Mouse (Mus musculus) brown adipose tissue, adult 24 weeks (tissue): ENCODE measurements around the gene Hist1h3h. TPM values are rescaled to one million over a fixed set of nuclear protein-coding genes. Genes with fewer than 3 reads are reported as not detected.
"Not testable (repeated sequence)": the region's sequence is repeated elsewhere in the genome, so short reads cannot be mapped to it uniquely, and the experiment has no call there.

Experiments
- H3K27ac ChIP-seq: fragments of 200-500 bp; replicated peaks from 2 replicates; pipeline ENCODE4 v1.5.1; 2012; ENCODE audit warnings: low read depth, mild to moderate bottlenecking, low read length
- H3K4me1 ChIP-seq: fragments of 200-500 bp; 2 replicates; pipeline ENCODE4 v1.6.1; 2012; ENCODE audit warnings: low read length, mixed read lengths; ENCODE audit not compliant: control insufficient read depth, insufficient read depth, insufficient read length
- H3K4me3 ChIP-seq: fragments of 200-500 bp; 2 replicates; pipeline ENCODE4 v1.5.1; 2012; ENCODE audit warnings: low read depth, mild to moderate bottlenecking, low read length, moderate library complexity; ENCODE audit not compliant: insufficient read depth
- polyA plus RNA-seq: library from polyadenylated mRNA; stranded (reverse); fragments of >200 nt; gene quantifications from 2 replicates; pipeline ENCODE4 v1.2.4, GENCODE M21; 2012; ENCODE audit not compliant: missing spikeins, insufficient read depth, insufficient read length

Gene Hist1h3h
- polyA plus RNA-seq, 1 experiment: not detected

- H3K4me3 ChIP-seq: peak overlapping the region; percentile 53
- H3K4me1 ChIP-seq, H3K27ac ChIP-seq: not testable (repeated sequence)
Measured at GRCm38 (mm10) chr13:21721107-21721756, 3.8 kb downstream of the Hist1h3h start.

DNA sequence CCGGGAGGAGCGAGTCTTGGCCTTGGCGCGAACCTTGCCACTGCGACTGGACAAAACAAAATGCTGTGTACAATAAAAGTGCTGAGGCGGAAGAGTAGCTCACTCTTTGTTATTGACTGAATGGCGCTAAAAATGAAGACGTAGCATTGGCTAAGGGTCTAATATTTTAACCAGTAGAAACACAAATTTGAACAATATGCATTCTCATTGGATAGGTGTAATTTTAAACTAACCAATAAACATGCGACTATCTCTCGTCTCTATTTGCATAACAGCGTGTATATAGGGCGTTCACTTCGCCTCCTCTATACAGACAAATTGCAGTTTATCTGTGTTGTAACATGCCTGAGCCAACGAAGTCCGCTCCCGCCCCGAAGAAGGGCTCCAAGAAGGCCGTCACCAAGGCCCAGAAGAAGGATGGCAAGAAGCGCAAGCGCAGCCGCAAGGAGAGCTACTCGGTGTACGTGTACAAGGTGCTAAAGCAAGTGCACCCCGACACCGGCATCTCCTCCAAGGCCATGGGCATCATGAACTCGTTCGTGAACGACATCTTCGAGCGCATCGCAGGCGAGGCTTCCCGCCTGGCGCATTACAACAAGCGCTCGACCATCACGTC lies 4.4 kb downstream of the Hist1h3h start, which contains the start of gene Hist1h2bm:
Gene Hist1h2bm (plus strand): TSS at position 288 of the 616 bp plus-strand sequence.
- H3K27ac ChIP-seq, H3K4me1 ChIP-seq: not testable (repeated sequence)
- peak within 1 kb of the TSS; percentile 55 for H3K4me3 ChIP-seq

GRCm38 (mm10) chr13:21722373-21722925 lies 5.0 kb downstream of the Hist1h3h start:
- H3K4me3 ChIP-seq: peak overlapping the region; percentile 55
- no peak overlapping the region for H3K27ac ChIP-seq
- H3K4me1 ChIP-seq: no peaks in the 10 kb centered on the region

GRCm38 (mm10) chr13:21722993-21723836 lies 5.8 kb downstream of the Hist1h3h start:
- no peak overlapping the region for H3K27ac ChIP-seq
- no peak overlapping the region for H3K4me3 ChIP-seq
- H3K4me1 ChIP-seq: no peaks in the 10 kb centered on the region

- no peak overlapping the region for H3K27ac ChIP-seq
- no peak overlapping the region for H3K4me3 ChIP-seq
- no peaks in the 10 kb centered on the region for H3K4me1 ChIP-seq
Measured at GRCm38 (mm10) chr13:21727948-21728572, 10.6 kb downstream of the Hist1h3h start.

- no peak overlapping the region for H3K27ac ChIP-seq
- H3K4me1 ChIP-seq: no peaks in the 10 kb centered on the region
- H3K4me3 ChIP-seq: no peak overlapping the region
Measured at GRCm38 (mm10) chr13:21729544-21729943, 12.1 kb downstream of the Hist1h3h start.

DNA sequence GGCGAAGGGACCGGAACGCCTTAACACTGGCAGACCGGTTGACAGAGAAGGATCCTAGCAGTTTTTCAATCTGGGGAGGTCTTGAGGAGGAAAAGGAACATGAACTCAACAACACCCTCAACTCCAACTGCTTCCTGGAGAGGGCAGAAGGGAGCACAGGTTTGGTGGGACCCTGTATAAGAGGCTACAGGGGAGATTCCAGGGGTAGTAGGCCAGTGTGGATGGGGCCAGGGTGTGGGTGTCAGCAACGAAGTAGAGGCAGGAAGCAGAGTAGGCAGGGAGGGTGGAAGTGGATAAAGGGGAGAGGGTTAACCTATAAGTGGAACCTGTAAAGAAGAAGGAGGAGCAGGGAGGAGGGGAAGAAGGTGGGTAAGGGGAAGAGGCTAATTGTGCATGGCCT lies 16.0 kb downstream of the Hist1h3h start:
- Histone ChIP-seq H3K27ac (no peak overlapping the region), H3K4me3 (no peak overlapping the region), H3K4me1 (no peaks in the 10 kb centered on the region)

DNA sequence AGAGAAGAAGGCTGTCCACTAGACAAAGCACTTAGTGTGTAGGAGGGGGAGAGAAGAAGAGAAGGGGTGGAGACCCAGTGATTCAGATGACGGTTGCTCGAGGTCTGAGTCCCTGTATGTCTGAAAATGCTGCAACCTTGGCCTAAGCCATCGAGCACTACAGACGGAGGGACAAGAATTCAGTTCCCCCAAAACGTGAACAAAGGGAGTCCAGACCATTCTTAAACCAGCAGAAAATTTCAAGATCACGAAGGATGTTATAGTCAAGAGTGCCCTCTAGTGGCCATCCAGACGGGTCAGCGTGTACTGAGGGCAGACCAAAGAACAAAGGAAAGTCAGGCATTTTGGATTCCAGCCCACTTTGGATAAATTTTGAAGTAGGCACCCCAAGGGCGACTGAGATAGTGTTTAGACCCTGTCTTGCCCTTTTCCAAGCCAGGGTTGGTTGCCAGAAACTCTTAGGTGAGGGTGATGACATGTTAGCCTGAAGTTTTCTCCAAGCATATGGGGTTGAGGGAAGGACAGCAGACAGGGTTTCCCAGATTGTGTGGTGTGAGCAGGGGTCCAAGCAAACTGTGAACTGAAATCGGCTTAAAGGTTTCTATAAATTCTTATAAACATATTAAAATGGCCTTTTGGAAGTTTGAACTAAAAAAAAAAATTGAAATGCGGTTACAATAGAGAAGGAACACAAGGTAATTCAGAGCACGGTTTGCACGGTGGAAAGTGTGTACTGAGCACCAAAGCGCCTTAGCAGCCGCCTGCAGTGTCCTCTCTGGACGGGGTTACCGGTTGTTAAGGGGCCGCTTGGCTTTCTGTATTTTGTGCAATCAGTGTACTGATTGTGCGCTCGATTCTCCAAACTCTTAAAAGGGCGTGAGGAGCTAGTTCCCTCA lies 16.8 kb downstream of the Hist1h3h start:
- H3K27ac ChIP-seq: no peak overlapping the region
- no peaks in the 10 kb centered on the region for H3K4me1 ChIP-seq
- H3K4me3 ChIP-seq: peak overlapping the region; percentile 60

DNA sequence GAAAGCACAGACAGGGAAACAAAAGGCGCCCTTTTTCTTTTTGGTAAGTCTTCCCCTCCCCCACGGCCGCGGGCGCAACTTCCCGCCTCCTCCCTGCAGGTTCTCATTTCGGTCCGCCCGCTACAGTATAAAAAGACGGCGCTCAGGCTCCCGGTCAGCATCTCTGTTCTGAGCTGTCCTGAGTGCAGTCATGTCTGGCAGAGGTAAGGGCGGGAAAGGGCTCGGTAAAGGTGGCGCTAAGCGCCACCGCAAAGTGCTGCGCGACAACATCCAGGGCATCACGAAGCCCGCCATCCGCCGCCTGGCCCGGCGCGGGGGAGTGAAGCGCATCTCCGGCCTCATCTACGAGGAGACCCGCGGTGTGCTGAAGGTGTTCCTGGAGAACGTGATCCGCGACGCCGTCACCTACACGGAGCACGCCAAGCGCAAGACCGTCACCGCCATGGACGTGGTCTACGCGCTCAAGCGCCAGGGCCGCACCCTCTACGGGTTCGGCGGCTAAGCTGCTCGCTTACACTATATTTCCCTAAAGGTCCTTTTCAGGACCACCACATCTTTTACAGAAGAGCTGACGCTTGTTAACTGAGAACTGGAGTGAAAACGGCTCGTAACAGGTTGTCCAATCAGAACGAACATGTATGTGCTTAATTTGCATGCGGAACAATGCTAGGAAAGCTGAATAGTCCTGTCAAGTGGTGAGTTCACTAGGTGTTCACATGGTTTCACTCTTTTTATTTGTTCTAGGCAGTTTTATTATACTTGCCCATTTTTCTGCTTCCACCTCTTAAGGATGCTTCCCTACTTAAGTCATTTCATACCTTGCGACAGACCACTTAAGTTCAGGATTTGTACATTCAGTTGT lies 17.7 kb downstream of the Hist1h3h start, which contains the start of gene Hist1h4j:
Gene Hist1h4j (plus strand): TSS at position 159 of the 862 bp plus-strand sequence.
- H3K4me1 ChIP-seq, H3K27ac ChIP-seq: not testable (repeated sequence)
- peak within 1 kb of the TSS; percentile 60 for H3K4me3 ChIP-seq

DNA sequence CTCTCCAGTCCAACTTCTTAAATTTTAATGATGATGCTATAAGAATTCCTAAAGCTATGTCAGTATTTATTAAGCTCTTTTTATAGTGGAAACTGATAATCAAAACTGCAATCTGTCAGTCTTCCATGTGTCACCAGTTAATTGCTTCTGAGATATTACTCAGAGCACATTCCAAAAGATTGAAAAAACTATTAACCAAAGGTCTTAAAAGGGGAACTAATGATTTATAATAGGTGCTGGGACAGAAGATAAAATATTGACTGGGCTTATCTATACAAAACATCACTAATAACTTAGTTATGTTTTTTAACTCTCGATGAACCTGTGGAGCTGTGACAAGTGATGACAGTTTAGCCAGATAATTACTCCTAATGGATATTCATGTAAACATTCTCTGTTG lies 27.5 kb downstream of the Hist1h3h start:
- no peak overlapping the region for H3K27ac ChIP-seq
- H3K4me3 ChIP-seq: no peak overlapping the region
- H3K4me1 ChIP-seq: peaks cover 2% of the 10 kb centered on the region; the same call in 1 of the 2 replicates

GRCm38 (mm10) chr13:21749387-21750158 lies 32.1 kb downstream of the Hist1h3h start:
- H3K27ac ChIP-seq: no peak overlapping the region
- H3K4me1 ChIP-seq: peaks cover 2% of the 10 kb centered on the region

GRCm38 (mm10) chr13:21750159-21751017 lies 32.9 kb downstream of the Hist1h3h start, which contains the start of gene Hist1h4k:
Gene Hist1h4k (minus strand): TSS chr13:21750505.
- not testable (repeated sequence) for H3K4me1 ChIP-seq, H3K27ac ChIP-seq
- peak within 1 kb of the TSS; percentile 52 for H3K4me3 ChIP-seq

More at GRCm38 (mm10) chr13:21749387-21750158, 32.1 kb downstream of the Hist1h3h start:
- peak overlapping the region; percentile 52 for H3K4me3 ChIP-seq
